Mouse (Mus musculus) C2C12 (cell line): ENCODE measurements at regions not wholly inside any gene's neighbourhood (a gene's known extent, or its start where the extent isn't known, plus 50 kb on each side); places are given as distances from the start of the nearest gene placed in this dataset.

Source experiments
- CEBPB ChIP-seq: IDR thresholded peaks from one replicate; pipeline ENCODE4 v1.6.1; 2011; ENCODE audit warnings: low read depth, mild to moderate bottlenecking, control low read depth, moderate library complexity
- CTCF ChIP-seq: IDR thresholded peaks from one replicate; pipeline ENCODE4 v1.5.1; 2011; ENCODE audit not compliant: control insufficient read depth, insufficient read depth, insufficient read length
- MAX ChIP-seq: IDR thresholded peaks from one replicate; pipeline ENCODE4 v1.6.1; 2011; ENCODE audit warnings: mild to moderate bottlenecking, control low read depth
- MYOG ChIP-seq: IDR thresholded peaks from one replicate; pipeline ENCODE4 v1.6.1; 2011; ENCODE audit not compliant: control insufficient read depth, insufficient read length; ENCODE audit errors: extremely low read depth
- USF1 ChIP-seq: IDR thresholded peaks from one replicate; pipeline ENCODE4 v1.6.1; 2011; ENCODE audit warnings: low read depth, mild to moderate bottlenecking, control low read depth, moderate library complexity

DNA sequence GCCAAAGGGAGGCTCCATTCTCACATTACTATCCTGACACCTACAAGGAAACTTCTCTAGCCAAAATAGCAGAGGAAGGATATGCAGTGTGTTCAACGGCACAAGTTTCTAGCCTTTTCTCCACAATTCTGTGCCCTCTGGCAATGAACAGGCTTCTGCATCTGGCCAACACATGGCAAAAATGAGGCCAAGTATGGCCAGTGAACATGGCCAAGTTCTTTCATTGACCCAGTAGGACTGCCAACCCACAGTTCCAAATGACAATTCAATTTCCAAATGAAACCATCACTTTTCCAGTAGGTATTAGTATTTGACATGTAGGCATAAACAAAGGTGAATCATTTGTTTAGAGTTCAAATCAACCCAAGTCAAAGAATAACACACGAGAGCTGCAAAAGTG lies 208.8 kb downstream of the Gm11361 start:
- TF ChIP-seq CTCF (no peak), CEBPB (no peak), MAX (no peak), MYOG (no peak), USF1 (no peak)
